Mouse (Mus musculus): ENCODE measurements around the gene 2210010C04Rik. TPM values are rescaled to one million over a fixed set of nuclear protein-coding genes. Genes with fewer than 3 reads are reported as not detected.
"Not testable (repeated sequence)": the region's sequence is repeated elsewhere in the genome, so short reads cannot be mapped to it uniquely, and the experiment has no call there.

Gene 2210010C04Rik
- polyA plus RNA-seq, 1 experiment from 2014 or later: not detected

- H3K4me1 ChIP-seq; ATAC-seq (ENCODE audit: low FRiP score); H3K9me3 ChIP-seq; H3K9ac ChIP-seq; H3K36me3 ChIP-seq (replicated peaks); H3K27ac ChIP-seq; H3K27me3 ChIP-seq; H3K4me2 ChIP-seq; H3K4me3 ChIP-seq (replicated peaks): not testable (repeated sequence)
Measured at GRCm38 (mm10) chr6:40999379-40999778, 35.9 kb downstream of the 2210010C04Rik start, which contains the start of gene Gm2663. TSS of gene Gm2663 (minus strand) at chr6:40999479.

Other genes starting within 250 kb of the 2210010C04Rik start
- not detected in 2 replicates for gene Moxd2, start 148.0 kb downstream of the 2210010C04Rik start, polyA plus RNA-seq (2016; fragmentation: Nextera tagmentation; extraction: Ambion mirVana)
- gene Prss58, start 135.1 kb downstream of the 2210010C04Rik start, polyA plus RNA-seq (2016; fragmentation: Nextera tagmentation; extraction: Ambion mirVana): not detected in 2 replicates
- not detected in 2 replicates for gene 1700074P13Rik, start 95.0 kb downstream of the 2210010C04Rik start, polyA plus RNA-seq (2016; fragmentation: Nextera tagmentation; extraction: Ambion mirVana)
- gene Gm4744, start 83.6 kb downstream of the 2210010C04Rik start, polyA plus RNA-seq (2016; fragmentation: Nextera tagmentation; extraction: Ambion mirVana): not detected in 2 replicates
- gene 1810009J06Rik, start 70.8 kb downstream of the 2210010C04Rik start, polyA plus RNA-seq (2016; fragmentation: Nextera tagmentation; extraction: Ambion mirVana): not detected in 2 replicates
- not detected in 2 replicates for gene Gm2663, start 36.0 kb downstream of the 2210010C04Rik start, polyA plus RNA-seq (2016; fragmentation: Nextera tagmentation; extraction: Ambion mirVana)